Mouse (Mus musculus) lung, embryonic 14.5 days (tissue): ENCODE results near the gene Ptprm. TPM values are rescaled to one million over a fixed set of nuclear protein-coding genes. Genes with fewer than 3 reads are reported as not detected.
A peak's percentile ranks its signal among the peaks of the same experiment; 100 is the strongest.

ENCODE experiments used
- ATAC-seq: fragments of 200-750 bp; cut with Nextera tagmentation; 2 replicates; pipeline ENCODE4 v1.8.0; 2017; ENCODE audit warnings: mild to moderate bottlenecking, moderate TSS enrichment, moderate library complexity; ENCODE audit not compliant: insufficient read depth
- DNase-seq: peaks from one replicate; pipeline ENCODE4 v3.0.0-alpha.2; 2015
- H3K27ac ChIP-seq: fragments of 300-500 bp; sonication (generic); 2 replicates; pipeline ENCODE4 v1.5.1; 2014; ENCODE audit warnings: low read depth, mild to moderate bottlenecking, moderate library complexity
- H3K27me3 ChIP-seq: fragments of 300-500 bp; sonication (generic); 2 replicates; pipeline ENCODE4 v1.6.1; 2014; ENCODE audit warnings: low read length, control low read depth; ENCODE audit not compliant: insufficient read depth
- H3K36me3 ChIP-seq: fragments of 300-500 bp; sonication (generic); 2 replicates; pipeline ENCODE4 v1.6.1; 2014; ENCODE audit warnings: control low read depth; ENCODE audit not compliant: insufficient read depth
- H3K4me1 ChIP-seq: fragments of 300-500 bp; sonication (generic); 2 replicates; pipeline ENCODE4 v1.6.1; 2014; ENCODE audit warnings: antibody characterized with exemption, control low read depth; ENCODE audit not compliant: insufficient read depth
- H3K4me2 ChIP-seq: fragments of 300-500 bp; sonication (generic); 2 replicates; pipeline ENCODE4 v1.6.1; 2014; ENCODE audit warnings: mild to moderate bottlenecking
- H3K4me3 ChIP-seq: fragments of 300-500 bp; sonication (generic); 2 replicates; pipeline ENCODE4 v1.5.1; 2014; ENCODE audit warnings: low read depth, low read length
- H3K9ac ChIP-seq: fragments of 300-500 bp; sonication (generic); 2 replicates; pipeline ENCODE4 v1.6.1; 2014
- H3K9me3 ChIP-seq: fragments of 300-500 bp; sonication (generic); 2 replicates; pipeline ENCODE4 v1.6.1; 2016; ENCODE audit warnings: low read depth, low read length, control low read depth
- CTCF ChIP-seq: IDR thresholded peaks from 2 replicates; pipeline ENCODE4 v1.5.1; 2016; ENCODE audit warnings: antibody characterized with exemption, low read depth
- WGBS: fragments of 180-500 bp; shearing (Covaris S2); extraction: QIAGEN DNeasy Blood & Tissue Kit; methylation state at CpG from one replicate; pipeline ENCODE4 v1.1.7; 2014; 5-methylcytosine and 5-hydroxymethylcytosine counted together
- polyA plus RNA-seq: library from polyadenylated mRNA; unstranded; fragments of >200 nt; fragmentation: Nextera tagmentation; extraction: Ambion mirVana; gene quantifications from 2 replicates; pipeline ENCODE4 v1.2.1, GENCODE M21; 2014

Gene Ptprm
- polyA plus RNA-seq, 1 experiment from 2014 or later, result 45.4 TPM

DNA sequence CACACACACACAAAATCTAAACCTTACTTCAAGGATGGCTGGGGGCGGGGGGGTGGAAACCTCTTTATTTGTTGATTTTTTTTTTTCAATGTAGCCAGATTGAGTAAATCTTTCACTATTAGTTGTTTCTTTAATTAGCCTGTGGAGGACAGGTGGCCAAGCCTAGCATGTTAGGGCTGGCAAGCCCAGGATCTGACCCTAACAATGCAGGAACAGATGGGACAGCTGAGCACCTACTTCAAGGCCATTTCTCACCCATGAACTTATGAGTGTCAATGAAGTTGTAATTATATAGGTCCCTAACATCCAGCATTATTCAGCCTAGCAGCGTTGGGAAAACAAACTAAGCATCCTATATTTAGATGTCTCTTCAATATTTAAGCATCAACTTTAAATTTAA is 248.1 kb downstream of the Ptprm start:
- Histone ChIP-seq H3K27me3 (no peaks in the 10 kb centered on the region), H3K36me3 (no peaks in the 10 kb centered on the region), H3K27ac (no peak overlapping the region), H3K4me3 (no peak overlapping the region), H3K9me3 (no peaks in the 10 kb centered on the region), H3K4me1 (no peaks in the 10 kb centered on the region; the same call in 1 of the 2 replicates), H3K9ac (no peak overlapping the region), H3K4me2 (no peak overlapping the region)
- no peak for TF ChIP-seq CTCF
- no peak for ATAC-seq
- DNase-seq, result no peak
- 75% methylated on average over 2 of the region's 2 CpGs for WGBS

DNA sequence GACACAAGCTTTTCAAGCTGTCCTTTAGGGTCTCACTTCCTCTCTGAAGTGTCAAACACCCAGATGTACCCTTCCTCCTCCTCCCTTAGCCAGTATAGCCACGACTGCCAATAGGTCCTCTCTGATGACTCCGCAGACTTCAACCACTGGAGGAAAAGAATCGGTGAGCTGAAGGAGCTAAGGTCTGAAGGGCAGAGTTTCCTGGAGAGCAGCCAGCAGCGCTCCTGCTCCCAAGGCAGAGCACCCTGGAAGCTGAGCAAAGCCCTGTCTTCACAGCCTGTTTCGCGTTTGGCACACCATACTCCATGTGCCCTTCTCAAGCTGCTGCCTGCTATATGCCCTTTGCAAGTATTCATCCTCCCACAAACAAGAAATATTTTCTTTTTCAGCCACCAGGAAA is 252.2 kb downstream of the Ptprm start:
- H3K4me2 ChIP-seq, result no peak overlapping the region
- H3K4me1 ChIP-seq, result no peaks in the 10 kb centered on the region; the same call in 1 of the 2 replicates
- no peak overlapping the region for H3K9ac ChIP-seq
- no peak overlapping the region for H3K27ac ChIP-seq
- TF ChIP-seq CTCF, result no peak
- 51% methylated on average over 6 of the region's 6 CpGs for WGBS
- H3K4me3 ChIP-seq, result no peak overlapping the region
- H3K36me3 ChIP-seq, result no peaks in the 10 kb centered on the region
- no peaks in the 10 kb centered on the region for H3K9me3 ChIP-seq
- DNase-seq (peak; percentile 48), ATAC-seq (no peak; the same call in 1 of the 2 replicates)
- H3K27me3 ChIP-seq, result no peaks in the 10 kb centered on the region

DNA sequence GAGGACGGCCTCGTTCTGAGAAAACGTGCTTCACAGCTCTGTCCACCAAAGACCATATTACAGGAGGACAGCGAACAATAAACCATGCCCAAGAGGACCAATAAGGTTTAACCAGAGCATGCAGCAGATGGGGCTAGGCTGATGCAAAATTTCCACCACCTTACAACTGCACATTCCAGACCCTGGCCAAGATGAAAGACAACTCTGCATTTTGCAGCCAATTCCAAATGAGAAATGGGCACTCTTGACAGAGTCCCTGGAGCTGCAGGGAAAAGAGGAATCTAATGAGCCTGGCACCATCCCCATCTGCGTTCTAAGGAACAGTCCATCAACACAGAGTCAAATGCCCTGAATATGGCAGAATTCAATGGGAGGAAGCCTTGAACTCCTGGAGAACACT is 263.3 kb downstream of the Ptprm start:
- H3K9ac ChIP-seq, result no peak overlapping the region

DNA sequence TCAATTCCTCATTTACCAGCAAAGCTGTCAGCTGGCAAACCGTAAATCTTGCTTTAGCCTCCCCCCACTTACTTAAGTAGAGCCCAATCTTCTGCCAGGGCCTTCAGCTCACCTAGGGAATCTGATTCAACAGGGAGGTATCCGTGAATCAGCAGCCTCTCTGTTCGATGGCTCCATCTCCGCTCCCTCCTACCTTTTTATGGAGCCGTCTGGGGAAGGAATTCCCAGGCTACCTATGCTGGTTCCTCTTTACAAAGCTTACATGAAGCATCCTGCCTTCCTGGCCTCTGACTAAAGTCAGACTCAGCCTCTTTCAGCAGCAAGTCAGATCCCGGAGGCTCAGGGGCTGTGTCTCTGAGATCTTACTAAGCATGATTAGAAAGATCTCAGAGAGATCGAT is 264.1 kb downstream of the Ptprm start:
- no peak overlapping the region for H3K4me2 ChIP-seq
- no peak for TF ChIP-seq CTCF
- H3K27ac ChIP-seq, result no peak overlapping the region
- H3K27me3 ChIP-seq, result no peaks in the 10 kb centered on the region
- no peaks in the 10 kb centered on the region for H3K9me3 ChIP-seq
- no peak overlapping the region for H3K4me3 ChIP-seq
- H3K9ac ChIP-seq, result no peak overlapping the region
- no peaks in the 10 kb centered on the region for H3K36me3 ChIP-seq
- ATAC-seq (no peak), DNase-seq (no peak)
- H3K4me1 ChIP-seq, result peaks cover 3% of the 10 kb centered on the region; the same call in 1 of the 2 replicates
- 77% methylated on average over 7 of the region's 7 CpGs for WGBS

More for the DNA sequence above, 263.3 kb downstream of the Ptprm start:
- Histone ChIP-seq H3K4me1 (no peaks in the 10 kb centered on the region), H3K4me2 (no peak overlapping the region), H3K4me3 (no peak overlapping the region), H3K27ac (no peak overlapping the region), H3K9me3 (no peaks in the 10 kb centered on the region), H3K27me3 (no peaks in the 10 kb centered on the region), H3K36me3 (no peaks in the 10 kb centered on the region)
- ATAC-seq (no peak), DNase-seq (no peak)
- no peak for TF ChIP-seq CTCF
- WGBS, result 80% methylated on average over 5 of the region's 5 CpGs

DNA sequence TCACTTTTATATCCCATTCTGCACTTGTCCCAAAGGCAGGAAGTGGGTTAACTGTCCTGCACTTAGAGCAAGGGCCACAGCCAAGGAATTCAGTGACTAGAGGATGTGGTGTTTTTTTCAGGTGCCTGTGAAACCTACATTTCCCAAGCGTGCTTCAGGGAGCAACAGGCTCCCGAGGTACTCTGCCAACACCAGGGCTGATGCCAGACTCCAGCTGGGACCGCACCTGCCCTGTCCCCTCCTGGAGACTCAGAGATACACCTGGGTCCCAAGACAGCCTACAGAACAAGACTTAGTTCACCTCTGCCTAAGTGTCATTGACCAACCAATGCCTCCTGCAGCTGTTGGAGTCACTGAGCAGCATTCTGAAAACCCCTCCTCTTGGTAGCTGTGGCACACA is 264.6 kb downstream of the Ptprm start:
- ATAC-seq (no peak), DNase-seq (no peak)
- H3K27ac ChIP-seq, result no peak overlapping the region
- no peak overlapping the region for H3K4me2 ChIP-seq
- H3K4me1 ChIP-seq, result peaks cover 4% of the 10 kb centered on the region; the same call in 1 of the 2 replicates
- no peaks in the 10 kb centered on the region for H3K36me3 ChIP-seq
- H3K27me3 ChIP-seq, result no peaks in the 10 kb centered on the region
- H3K9ac ChIP-seq, result no peak overlapping the region
- TF ChIP-seq CTCF, result no peak
- H3K9me3 ChIP-seq, result no peaks in the 10 kb centered on the region
- WGBS, result 71% methylated on average over 3 of the region's 3 CpGs
- no peak overlapping the region for H3K4me3 ChIP-seq

DNA sequence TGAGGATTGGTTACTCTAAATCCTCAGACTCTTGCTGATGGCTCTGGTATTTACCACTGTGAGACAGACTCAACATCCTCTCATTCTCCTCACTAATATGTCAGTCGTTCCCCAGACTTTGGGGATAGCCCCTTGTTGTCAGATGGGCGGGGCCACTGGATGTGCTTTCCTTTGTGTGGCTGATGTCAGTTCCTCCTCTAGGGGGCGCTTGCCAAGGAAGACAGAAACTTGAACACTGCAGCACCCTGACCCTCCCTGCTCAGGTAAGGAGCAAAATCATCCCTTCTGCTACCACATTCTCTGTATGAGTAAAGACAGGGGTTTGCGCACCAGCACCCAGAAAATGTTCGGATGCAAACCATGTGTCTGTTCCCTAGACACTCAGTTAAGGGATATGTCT is 266.7 kb downstream of the Ptprm start:
- no peak overlapping the region for H3K9ac ChIP-seq
- H3K36me3 ChIP-seq, result no peaks in the 10 kb centered on the region
- H3K27ac ChIP-seq, result no peak overlapping the region
- peaks cover 4% of the 10 kb centered on the region; the same call in 1 of the 2 replicates for H3K4me1 ChIP-seq
- no peak overlapping the region for H3K4me2 ChIP-seq
- H3K4me3 ChIP-seq, result no peak overlapping the region
- no peak for DNase-seq
- WGBS, result 61% methylated on average over 5 of the region's 5 CpGs
- H3K27me3 ChIP-seq, result no peaks in the 10 kb centered on the region
- no peak for ATAC-seq
- no peaks in the 10 kb centered on the region for H3K9me3 ChIP-seq
- TF ChIP-seq CTCF, result peak; percentile 44

DNA sequence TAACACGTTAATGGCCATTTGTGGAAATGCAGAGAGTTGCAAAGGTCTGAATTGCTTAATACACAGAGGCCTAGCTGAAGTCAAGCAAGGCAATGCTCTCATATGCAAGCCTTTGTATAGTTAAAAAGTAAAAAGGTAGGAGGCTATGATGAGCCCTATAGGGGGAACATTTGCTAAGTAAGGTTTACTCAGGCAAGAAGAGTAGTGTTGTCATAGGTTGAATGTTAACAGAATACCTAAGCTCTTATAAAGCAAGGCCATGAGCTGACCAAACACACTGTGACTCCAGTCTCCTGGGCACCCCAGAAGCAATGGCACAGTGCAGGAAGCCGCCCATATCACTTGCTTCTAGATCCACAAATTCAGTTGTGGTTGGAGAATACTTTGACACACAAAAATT is 267.4 kb downstream of the Ptprm start:
- Histone ChIP-seq H3K27ac (no peak overlapping the region), H3K9ac (no peak overlapping the region), H3K27me3 (no peaks in the 10 kb centered on the region), H3K36me3 (no peaks in the 10 kb centered on the region), H3K4me3 (no peak overlapping the region), H3K4me1 (peaks cover 4% of the 10 kb centered on the region; the same call in 1 of the 2 replicates), H3K9me3 (no peaks in the 10 kb centered on the region), H3K4me2 (no peak overlapping the region)
- 85% methylated on average over 2 of the region's 2 CpGs for WGBS
- no peak for TF ChIP-seq CTCF
- no peak for DNase-seq
- no peak for ATAC-seq

DNA sequence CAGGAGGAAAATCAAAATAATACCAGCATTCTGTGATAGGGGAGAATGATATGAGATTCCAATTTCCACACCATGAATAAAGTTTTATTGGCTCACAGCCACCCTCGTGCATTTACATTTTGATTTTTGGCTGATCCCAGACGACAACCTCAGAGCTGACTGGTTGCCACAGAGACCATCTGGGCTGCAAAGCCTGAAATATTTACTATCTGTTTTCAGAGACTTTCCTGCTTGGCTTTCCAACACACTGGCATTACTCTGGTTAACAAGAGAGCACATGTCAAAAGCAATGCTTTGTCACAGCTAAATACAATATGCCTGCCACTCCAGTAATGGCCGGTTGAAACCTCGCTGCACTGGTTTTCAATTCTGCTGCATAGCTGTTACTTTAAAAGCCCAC is 269.8 kb downstream of the Ptprm start:
- no peak overlapping the region for H3K4me2 ChIP-seq
- WGBS, result 56% methylated on average over 4 of the region's 4 CpGs
- H3K4me1 ChIP-seq, result peaks cover 4% of the 10 kb centered on the region; the same call in 1 of the 2 replicates

More for the DNA sequence above, 269.8 kb downstream of the Ptprm start:
- ATAC-seq (peak; percentile 73; the same call in 1 of the 2 replicates), DNase-seq (peak; percentile 71)
- Histone ChIP-seq H3K36me3 (no peaks in the 10 kb centered on the region), H3K9me3 (no peaks in the 10 kb centered on the region), H3K27me3 (no peaks in the 10 kb centered on the region), H3K9ac (no peak overlapping the region), H3K4me3 (no peak overlapping the region), H3K27ac (no peak overlapping the region)
- TF ChIP-seq CTCF, result no peak
